Mouse (Mus musculus) frontal cortex, postnatal 25 days (tissue): Measurements from ENCODE around the gene Farsa.

Experiments
- DNase-seq, 2 experiments: peaks; one replicate each; pipeline ENCODE4 v3.0.0; 2022; ENCODE audit warnings: low spot score in 2 of 2

Gene Farsa

GRCm38 (mm10) chr8:84910551-84910950 is 53.8 kb downstream of the Farsa start:
- DNase-seq: no peak

- DNase-seq: no peak
Measured at GRCm38 (mm10) chr8:84911854-84912253, 55.1 kb downstream of the Farsa start.

GRCm38 (mm10) chr8:84912391-84912790 is 55.6 kb downstream of the Farsa start:
- no peak for DNase-seq

GRCm38 (mm10) chr8:84912895-84913501 is 56.2 kb downstream of the Farsa start:
- DNase-seq: no peak

GRCm38 (mm10) chr8:84913502-84913900 is 56.7 kb downstream of the Farsa start:
- no peak for DNase-seq

GRCm38 (mm10) chr8:84913960-84914359 is 57.2 kb downstream of the Farsa start:
- DNase-seq: no peak

- DNase-seq: no peak
Measured at GRCm38 (mm10) chr8:84915269-84915668, 58.5 kb downstream of the Farsa start.

GRCm38 (mm10) chr8:84917781-84918180 is 61.0 kb downstream of the Farsa start:
- DNase-seq: no peak

GRCm38 (mm10) chr8:84918646-84919045 is 61.9 kb downstream of the Farsa start:
- no peak for DNase-seq
